Mouse (Mus musculus) E14TG2a.4 (cell line): ENCODE results near the gene 9530077C05Rik.

ENCODE experiments used
- H3K27me3 ChIP-seq: 2 replicates; pipeline ENCODE4 v1.6.1; 2014; ENCODE audit warnings: low read length, control low read depth; ENCODE audit not compliant: insufficient read depth
- H3K36me3 ChIP-seq: 2 replicates; pipeline ENCODE4 v1.6.1; 2014; ENCODE audit warnings: low read length, control low read depth; ENCODE audit not compliant: insufficient read depth
- H3K4me1 ChIP-seq: replicated peaks from 2 replicates; pipeline ENCODE4 v1.6.1; 2014; ENCODE audit warnings: low read depth, low read length, control low read depth
- H3K4me3 ChIP-seq: replicated peaks from 2 replicates; pipeline ENCODE4 v1.5.1; 2014; ENCODE audit warnings: mild to moderate bottlenecking, low read length
- H3K9me3 ChIP-seq: 2 replicates; pipeline ENCODE4 v1.6.1; 2014; ENCODE audit warnings: low read length, control low read depth
- CTCF ChIP-seq: conservative IDR thresholded peaks from 2 replicates; pipeline ENCODE4 v1.5.1; 2014; ENCODE audit warnings: low read length
- NANOG ChIP-seq: IDR thresholded peaks from 2 replicates; pipeline ENCODE4 v1.6.1; 2014; ENCODE audit warnings: borderline replicate concordance, low read length, mixed read lengths
- POU5F1 ChIP-seq: IDR thresholded peaks from 2 replicates; pipeline ENCODE4 v1.6.1; 2014; ENCODE audit warnings: low read length, borderline replicate concordance

The 9530077C05Rik gene

DNA sequence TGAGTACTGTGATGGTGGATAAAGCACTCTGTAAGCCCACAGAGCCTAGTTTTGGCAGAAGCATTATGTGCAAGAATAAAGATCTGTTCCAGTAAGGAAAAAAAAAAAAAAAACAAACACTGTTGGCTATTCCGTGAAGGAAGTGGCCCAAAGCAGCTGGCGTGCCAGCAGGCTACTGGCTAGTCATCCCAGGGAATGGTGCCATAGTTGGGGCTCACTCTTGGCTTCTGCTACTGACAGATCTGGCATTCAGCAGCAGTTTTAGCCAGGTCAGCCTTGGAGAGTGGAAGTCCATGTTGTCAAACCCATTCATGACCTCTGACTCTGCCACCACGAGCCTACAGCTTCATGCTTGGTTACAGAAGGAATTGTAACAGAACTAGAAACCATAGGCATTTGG, 50.6 kb downstream of the 9530077C05Rik start:
- Histone ChIP-seq H3K36me3 (peaks cover 50% of the 10 kb centered on the region), H3K4me1 (peaks cover under 1% of the 10 kb centered on the region; the same call in 1 of the 2 replicates), H3K27me3 (peaks cover 3% of the 10 kb centered on the region; the same call in 1 of the 2 replicates), H3K4me3 (no peak overlapping the region), H3K9me3 (no peaks in the 10 kb centered on the region)
- TF ChIP-seq NANOG (no peak), CTCF (no peak), POU5F1 (no peak)

DNA sequence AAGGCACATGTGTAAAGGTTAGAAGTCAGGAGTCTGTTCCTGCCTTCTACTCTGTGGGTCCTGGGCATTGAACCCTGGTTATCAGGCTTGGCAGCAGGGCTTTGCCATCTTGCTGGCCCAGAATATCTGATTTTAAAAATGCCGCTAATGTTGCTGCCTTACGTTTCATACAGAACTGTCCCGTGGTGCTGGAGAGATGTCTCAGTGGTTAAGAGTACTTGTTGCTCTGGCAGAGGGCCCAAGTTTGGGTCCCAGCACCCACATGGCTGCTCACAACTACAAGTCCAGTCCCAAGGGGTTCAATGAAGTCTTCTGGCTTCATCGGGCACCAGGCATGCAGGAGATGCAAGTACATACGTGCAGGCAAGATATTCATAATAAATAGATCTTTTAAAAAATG, 54.9 kb downstream of the 9530077C05Rik start:
- Histone ChIP-seq H3K9me3 (no peaks in the 10 kb centered on the region), H3K36me3 (peaks cover 24% of the 10 kb centered on the region), H3K4me1 (peaks cover 11% of the 10 kb centered on the region), H3K27me3 (peaks cover 3% of the 10 kb centered on the region; the same call in 1 of the 2 replicates), H3K4me3 (no peak overlapping the region)
- no peak for TF ChIP-seq POU5F1
- no peak for TF ChIP-seq NANOG
- no peak for TF ChIP-seq CTCF

DNA sequence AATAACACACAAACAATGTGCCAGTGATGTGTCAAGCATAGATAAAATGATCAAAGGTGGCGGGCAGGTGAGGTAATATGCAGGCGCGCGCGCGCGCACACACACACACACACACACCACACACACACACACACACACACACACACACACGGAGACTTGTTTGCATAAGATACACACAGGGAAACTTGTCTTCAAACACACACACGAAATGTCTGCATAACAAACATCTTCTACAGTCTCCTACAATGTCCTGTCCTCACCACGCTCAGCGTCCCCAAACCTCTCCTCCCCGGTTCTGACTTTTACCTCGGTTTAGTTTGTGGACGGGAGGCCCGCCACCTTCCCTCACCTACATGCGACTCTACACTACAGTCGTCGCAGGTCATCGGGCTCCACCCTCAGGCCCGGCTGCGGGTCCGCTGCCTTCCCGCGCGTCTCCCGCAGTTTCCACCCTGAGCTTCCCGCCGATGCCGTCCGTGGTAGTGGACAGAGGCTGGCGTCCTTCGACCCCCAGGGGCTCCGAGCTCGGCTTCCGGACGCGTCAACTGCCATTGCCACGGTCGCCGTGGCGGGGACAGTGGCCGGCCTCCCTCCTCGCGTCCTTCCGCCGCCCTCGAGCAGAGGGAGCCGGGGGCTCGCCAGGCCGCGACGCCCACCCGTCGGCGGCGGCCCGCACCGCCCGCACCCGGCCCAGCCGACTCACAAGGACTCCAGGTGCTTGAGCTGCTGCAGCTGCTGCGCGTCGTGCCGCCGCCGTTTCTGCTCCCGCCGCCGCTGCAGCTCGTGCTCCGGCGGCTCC, 56.3 kb downstream of the 9530077C05Rik start:
- Histone ChIP-seq H3K27me3 (peaks cover 3% of the 10 kb centered on the region; the same call in 1 of the 2 replicates), H3K9me3 (no peaks in the 10 kb centered on the region), H3K4me1 (peaks cover 11% of the 10 kb centered on the region), H3K36me3 (peaks cover 21% of the 10 kb centered on the region), H3K4me3 (peak overlapping the region; percentile 89)
- TF ChIP-seq POU5F1 (no peak), NANOG (no peak), CTCF (no peak)

DNA sequence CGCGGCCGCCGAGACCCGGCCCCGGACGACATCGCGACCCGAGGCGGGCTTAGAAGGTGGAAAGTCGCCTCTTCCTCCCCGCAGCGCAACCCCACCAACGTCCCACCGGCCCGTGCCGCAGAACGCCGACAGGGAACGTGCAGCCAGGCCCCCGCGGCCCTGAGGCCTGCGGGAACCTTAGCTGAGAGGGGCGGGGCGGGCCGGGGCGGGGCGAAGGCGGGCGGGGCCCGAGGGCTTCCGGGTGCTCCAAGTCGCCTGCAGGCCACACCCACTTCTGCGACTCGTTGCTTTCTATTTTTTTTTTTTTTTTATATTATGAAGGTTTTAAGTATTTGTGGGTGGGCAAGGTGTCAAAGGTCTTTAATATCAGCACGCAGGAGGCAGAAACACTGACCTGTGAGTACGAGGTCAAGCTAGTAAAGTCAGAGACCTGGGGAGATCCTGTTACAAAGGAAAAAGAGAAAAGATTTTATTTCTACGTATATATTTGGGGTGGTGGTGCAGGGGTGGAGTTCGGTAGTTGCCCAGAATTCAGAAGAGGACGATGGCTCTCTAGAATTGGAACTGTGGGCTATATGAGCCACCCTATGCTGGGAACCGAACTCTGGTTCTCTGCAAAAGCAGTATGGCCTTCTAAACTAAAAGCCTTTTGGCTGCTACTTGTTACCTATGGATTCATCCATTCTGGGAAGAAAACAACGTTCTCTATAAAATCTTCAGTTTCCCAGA, 57.0 kb downstream of the 9530077C05Rik start:
- H3K9me3 ChIP-seq = no peaks in the 10 kb centered on the region
- TF ChIP-seq NANOG = no peak
- TF ChIP-seq CTCF = no peak
- no peak for TF ChIP-seq POU5F1
- peaks cover 3% of the 10 kb centered on the region; the same call in 1 of the 2 replicates for H3K27me3 ChIP-seq
- H3K36me3 ChIP-seq = peaks cover 21% of the 10 kb centered on the region
- H3K4me3 ChIP-seq = peak overlapping the region; percentile 89
- H3K4me1 ChIP-seq = peaks cover 11% of the 10 kb centered on the region

DNA sequence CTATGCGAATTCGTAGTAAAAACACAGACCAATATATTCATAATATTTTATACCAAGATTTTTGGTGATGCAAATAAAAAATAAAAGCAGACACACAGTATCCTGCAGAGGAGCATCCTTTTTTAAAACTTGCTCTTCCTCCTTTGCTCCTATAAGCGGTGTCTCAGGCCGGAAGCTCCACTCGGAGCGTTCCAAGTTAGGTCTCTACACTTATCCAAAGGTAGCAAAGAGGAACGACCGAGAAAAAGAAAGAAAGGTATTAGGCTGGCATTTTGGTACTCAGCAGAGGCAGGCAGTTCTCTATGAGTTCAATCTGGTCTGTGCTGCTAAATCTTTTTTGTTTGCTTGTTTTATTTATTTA, 57.6 kb downstream of the 9530077C05Rik start:
- peaks cover 16% of the 10 kb centered on the region for H3K36me3 ChIP-seq
- no peak for TF ChIP-seq CTCF
- TF ChIP-seq NANOG = no peak
- no peak for TF ChIP-seq POU5F1
- H3K4me3 ChIP-seq = peak overlapping the region; percentile 89
- H3K9me3 ChIP-seq = no peaks in the 10 kb centered on the region
- H3K4me1 ChIP-seq = peaks cover 11% of the 10 kb centered on the region
- H3K27me3 ChIP-seq = peaks cover 3% of the 10 kb centered on the region; the same call in 1 of the 2 replicates

DNA sequence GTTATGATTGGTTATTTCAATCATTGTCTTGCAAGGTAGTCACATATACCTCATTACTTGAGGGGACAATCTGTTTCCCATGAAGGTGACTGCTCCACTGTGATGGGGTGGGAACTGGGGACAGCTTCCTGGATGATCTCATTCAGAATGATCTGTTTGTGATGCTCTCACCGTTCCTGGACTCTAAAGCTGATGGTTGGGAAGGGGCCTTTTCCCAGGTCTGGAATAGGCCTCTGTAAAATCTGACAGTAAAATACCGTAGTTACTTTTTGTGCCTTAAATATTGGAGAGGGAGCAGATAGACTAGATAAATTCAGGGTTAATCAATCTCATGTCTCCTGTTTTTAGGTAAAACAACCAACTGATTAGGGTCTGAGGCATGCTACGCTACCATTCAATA, 58.3 kb downstream of the 9530077C05Rik start, which contains the start of gene Rp9:
TSS of gene Rp9 (minus strand) at position 101 of the 400 bp plus-strand sequence.
- TF ChIP-seq CTCF = no peak
- H3K27me3 ChIP-seq = peaks cover 3% of the 10 kb centered on the region; the same call in 1 of the 2 replicates
- peak within 1 kb of the TSS; percentile 89 for H3K4me3 ChIP-seq
- H3K4me1 ChIP-seq = peaks cover 12% of the 10 kb centered on the region
- no peaks in the 10 kb centered on the region for H3K9me3 ChIP-seq
- H3K36me3 ChIP-seq = peaks cover 13% of the 10 kb centered on the region

DNA sequence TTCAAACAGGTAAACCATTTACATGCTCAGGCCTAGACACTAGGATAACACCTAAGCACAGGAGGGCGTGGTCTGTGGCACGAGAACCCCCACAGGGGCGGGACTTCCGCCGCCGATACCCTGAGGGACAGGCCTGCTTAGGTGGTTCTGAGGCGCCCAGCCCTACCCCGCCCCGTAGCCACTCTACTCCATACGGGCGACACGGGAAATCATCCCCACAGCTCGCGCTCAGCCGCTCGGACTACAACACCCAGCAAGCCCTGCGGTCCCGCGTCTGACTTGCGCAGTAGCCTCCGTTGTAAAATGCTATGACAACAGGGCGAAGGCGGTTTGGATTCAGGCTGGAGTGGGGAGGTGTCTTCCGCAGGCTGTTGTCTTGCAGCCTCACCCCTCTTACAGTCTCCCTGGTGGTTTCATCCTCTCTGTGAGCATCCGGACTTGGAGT, 64.1 kb downstream of the 9530077C05Rik start, which contains the start of gene Bbs9:
TSS of gene Bbs9 (plus strand) at position 292 of the 445 bp plus-strand sequence.
- peak within 1 kb of the TSS; percentile 88 for H3K4me3 ChIP-seq
- H3K36me3 ChIP-seq = no peaks in the 10 kb centered on the region
- peaks cover 34% of the 10 kb centered on the region for H3K4me1 ChIP-seq
- H3K9me3 ChIP-seq = no peaks in the 10 kb centered on the region
- no peaks in the 10 kb centered on the region for H3K27me3 ChIP-seq
- TF ChIP-seq NANOG (no peak), CTCF (no peak), POU5F1 (no peak)

DNA sequence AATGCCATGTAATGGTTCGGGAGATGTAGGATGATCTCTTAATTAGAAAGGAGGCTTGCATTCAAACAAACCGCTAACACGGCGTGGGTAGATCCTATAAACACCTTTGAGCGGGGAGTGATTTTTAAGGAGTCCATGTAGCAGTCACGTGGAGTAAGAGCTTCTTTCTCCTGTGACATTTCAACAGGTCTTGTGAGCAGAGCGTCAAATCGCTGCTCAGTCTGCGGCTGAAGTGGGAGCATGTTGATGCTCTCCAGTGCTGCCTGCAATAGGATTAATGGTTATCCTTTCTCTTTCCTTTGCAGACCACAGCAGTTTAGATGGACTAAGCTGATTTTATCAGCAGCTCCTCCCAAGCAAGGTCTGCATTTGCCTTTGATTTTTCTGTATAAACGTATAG, 65.0 kb downstream of the 9530077C05Rik start:
- TF ChIP-seq CTCF (no peak), NANOG (no peak), POU5F1 (no peak)
- H3K9me3 ChIP-seq = no peaks in the 10 kb centered on the region
- H3K4me1 ChIP-seq = peaks cover 34% of the 10 kb centered on the region
- peak overlapping the region; percentile 88 for H3K4me3 ChIP-seq
- no peaks in the 10 kb centered on the region for H3K27me3 ChIP-seq
- H3K36me3 ChIP-seq = no peaks in the 10 kb centered on the region
